Mouse (Mus musculus) bone marrow macrophage, adult 2 months (primary cell): ENCODE data around the gene Cadm4.

ENCODE experiments used
- CTCF ChIP-seq: IDR thresholded peaks from 2 replicates; pipeline ENCODE4 v1.5.1; 2012; ENCODE audit warnings: low read depth, mild to moderate bottlenecking, low read length, moderate library complexity
- POLR2A ChIP-seq: IDR thresholded peaks from 2 replicates; pipeline ENCODE4 v1.6.1; 2012; ENCODE audit warnings: mild to moderate bottlenecking, low read depth, low read length, borderline replicate concordance

DNA sequence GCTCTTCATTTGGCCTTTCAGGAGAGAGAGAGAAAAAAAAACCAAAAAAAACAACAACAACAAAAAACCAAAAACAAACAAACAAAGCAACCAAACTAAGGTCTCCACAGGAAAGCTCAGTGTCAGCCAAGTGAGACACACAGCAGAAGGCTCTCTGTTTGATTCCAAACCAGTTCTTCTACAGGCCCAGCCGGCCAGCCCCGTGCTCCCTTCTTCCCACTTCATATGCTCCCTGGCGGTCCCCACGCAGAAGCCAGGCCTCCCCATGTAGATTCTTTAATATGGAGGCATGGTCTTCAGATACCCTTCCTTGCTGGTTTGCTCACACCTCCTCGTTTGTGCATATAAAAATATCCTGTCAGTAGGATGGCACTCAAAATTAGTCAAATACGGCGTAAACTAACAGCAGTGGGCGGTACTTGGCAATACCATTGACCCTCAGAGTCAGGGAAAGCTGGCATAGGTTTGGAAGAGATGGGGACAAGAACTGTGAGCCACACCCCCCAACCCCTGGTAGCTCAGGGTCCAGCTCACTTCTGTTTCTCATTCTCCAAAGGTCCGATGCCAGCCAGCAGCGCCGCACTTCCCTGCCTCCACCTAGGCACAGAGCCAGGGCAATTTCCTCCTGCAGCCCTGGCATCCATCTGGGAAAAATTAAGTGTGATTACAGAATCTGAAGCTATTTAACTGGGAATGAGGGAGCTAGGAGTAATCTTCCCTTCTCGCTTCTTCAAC, 44.0 kb downstream of the Cadm4 start:
- TF ChIP-seq POLR2A (no peak), CTCF (no peak)
